19 mouse cellular contexts compared by ENCODE assay signal in genomic region chr5:76550426-76550825, GRCm38 (mm10).
"Had no signal": no experiment of that assay in that cellular context is flagged by ENCODE, and none has a peak within 500 bp of the region (broad histone marks: within the 10 kb centered on the region; RNA-seq: fewer than 3 reads in every experiment).

No protein-coding gene starts in this region.

- DNase-seq: lung, adult 18-20 months; lung, embryonic 14.5 days; lung, postnatal 10 days; lung, postnatal 4 days; midbrain, embryonic 14.5 days; retina, postnatal 1 day; right cerebral cortex, adult 18-20 months; right cerebral cortex, postnatal 25 days; right cerebral cortex, postnatal 4 days; spleen, adult 18-20 months; thymus, adult 18-20 months; thymus, postnatal 14 days; thymus, postnatal 36 days had no signal

- H3K27me3 ChIP-seq: midbrain, embryonic 12.5 days; neural tube, embryonic 13.5 days; neural tube, embryonic 15.5 days had no signal

- H3K9me3 ChIP-seq: midbrain, embryonic 10.5 days; midbrain, embryonic 12.5 days; neural tube, embryonic 13.5 days; neural tube, embryonic 15.5 days had no signal

- ATAC-seq: midbrain, embryonic 16.5 days had no signal

- H3K27ac ChIP-seq: midbrain, embryonic 10.5 days; midbrain, embryonic 12.5 days; neural tube, embryonic 13.5 days; neural tube, embryonic 15.5 days had no signal

- H3K4me3 ChIP-seq: midbrain, embryonic 10.5 days; midbrain, embryonic 12.5 days; myocyte; neural tube, embryonic 13.5 days; neural tube, embryonic 15.5 days had no signal

- H3K4me2 ChIP-seq: lung, embryonic 14.5 days; midbrain, embryonic 12.5 days; neural tube, embryonic 13.5 days; neural tube, embryonic 15.5 days had no signal

- H3K4me1 ChIP-seq: midbrain, embryonic 10.5 days; midbrain, embryonic 12.5 days; neural tube, embryonic 13.5 days; neural tube, embryonic 15.5 days had no signal

- H3K9ac ChIP-seq: lung, embryonic 14.5 days; midbrain, embryonic 12.5 days; neural tube, embryonic 13.5 days; neural tube, embryonic 15.5 days had no signal
